Mouse (Mus musculus): ENCODE measurements around the gene Fbxl16.

Fbxl16 gene

DNA sequence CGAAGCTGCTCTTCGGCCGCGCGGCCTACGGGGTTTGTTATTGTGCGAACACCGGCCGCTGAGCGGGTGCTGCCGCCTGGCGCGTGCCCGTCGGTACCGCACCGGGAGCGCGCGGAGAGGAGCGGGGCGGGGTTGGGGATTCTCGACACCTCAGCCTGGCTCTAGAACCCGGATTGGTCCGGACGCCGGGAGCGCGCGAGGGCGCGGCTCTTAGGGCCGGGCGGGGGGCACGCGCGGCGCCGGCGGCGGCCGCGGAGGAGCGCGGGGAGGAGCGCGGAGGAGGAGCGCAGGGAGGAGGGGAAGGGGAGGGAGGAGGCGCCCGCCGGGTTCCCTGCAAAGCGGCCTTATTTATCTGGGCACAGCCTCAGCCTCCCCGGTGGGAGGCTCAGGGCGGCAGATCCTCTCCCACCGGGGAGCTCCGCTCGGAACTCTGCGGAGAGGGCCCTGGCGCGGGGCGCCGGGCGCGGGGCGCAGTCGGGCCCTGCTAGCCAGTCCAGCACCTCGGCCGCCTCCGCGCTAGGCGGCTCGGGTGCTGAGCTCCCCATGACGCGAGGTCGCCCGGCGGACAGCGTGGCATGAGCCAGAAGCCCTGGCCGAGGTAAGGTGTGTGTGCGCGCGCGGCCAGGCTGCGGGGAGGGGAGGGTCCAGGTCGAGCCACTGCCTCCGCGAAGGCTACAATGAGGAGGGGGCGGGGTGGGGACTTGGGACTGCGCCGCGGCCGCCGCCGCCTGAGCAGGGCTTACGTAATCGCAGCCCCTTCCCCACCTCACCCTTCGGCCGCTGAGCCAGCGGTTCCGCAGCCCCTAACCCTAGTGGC, at the start of gene Fbxl16:
Gene Fbxl16, plus strand, starts transcription at position 297 of the 817 bp plus-strand sequence.
- DNase-seq (ENCODE audit: extremely low read depth, insufficient read length, low spot score) = no peak

- no peak for DNase-seq (ENCODE audit: extremely low read depth, insufficient read length, low spot score)
Observed at GRCm38 (mm10) chr17:25760148-25760547, 48.7 kb upstream of the Fbxl16 start.

DNA sequence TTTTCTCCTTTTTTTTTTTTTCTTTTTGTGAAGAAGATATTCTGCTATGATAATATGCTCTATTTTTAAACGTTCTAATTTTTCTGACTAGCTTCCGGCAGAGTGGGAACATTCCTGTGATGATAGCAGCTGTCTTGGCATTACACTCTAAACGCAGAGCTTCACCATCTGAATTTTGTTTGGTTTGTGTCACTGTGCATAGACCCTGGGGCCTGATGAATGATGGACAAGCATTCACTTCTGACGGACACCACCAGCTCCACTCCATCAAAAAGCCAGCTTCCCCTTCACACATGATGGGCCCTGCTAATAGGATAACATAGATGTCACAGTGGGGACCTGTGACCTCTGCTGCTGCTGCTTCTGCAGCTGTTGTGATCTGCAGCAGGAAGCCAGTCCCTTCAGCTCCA, 47.3 kb upstream of the Fbxl16 start:
- DNase-seq (ENCODE audit: extremely low read depth, insufficient read length, low spot score) = no peak

DNA sequence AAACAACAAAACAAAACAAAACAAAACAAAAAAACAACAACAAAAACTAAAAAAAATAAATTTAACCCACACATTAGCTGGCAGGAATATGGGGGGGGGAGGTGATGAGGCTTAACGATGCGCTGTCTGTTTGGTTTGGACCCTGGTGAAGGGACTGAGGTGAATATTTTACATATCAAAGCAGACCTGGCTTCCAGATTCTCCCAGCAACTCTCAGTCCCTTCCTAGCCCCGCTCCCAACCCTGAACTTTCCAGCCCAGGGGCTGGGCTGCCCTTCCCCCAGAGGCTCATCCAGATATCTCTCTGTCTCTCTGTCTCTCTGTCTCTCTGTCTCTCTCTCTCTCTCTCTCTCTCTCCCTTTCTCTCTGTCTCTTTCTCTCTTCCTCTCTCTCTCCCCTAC, 46.3 kb upstream of the Fbxl16 start:
- DNase-seq (ENCODE audit: extremely low read depth, insufficient read length, low spot score) = no peak

DNA sequence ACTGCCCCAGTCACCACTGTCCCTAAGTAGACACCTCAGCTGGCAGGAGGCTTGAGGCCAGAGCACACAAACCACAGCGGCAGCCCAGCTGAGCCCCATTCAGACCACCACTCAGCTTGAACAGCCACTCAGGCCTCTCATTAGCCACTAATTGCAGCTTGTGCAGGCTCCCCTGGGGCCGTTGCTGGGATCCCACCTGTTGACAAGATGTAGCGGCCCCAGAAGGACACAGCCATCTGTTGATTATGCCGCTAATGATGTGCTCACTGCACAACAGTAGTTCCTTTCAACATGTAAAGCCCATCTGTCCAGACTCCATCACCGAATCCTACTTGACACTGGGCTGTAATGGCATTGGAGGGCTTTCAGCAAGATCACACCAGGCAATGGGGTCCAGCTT, 43.0 kb upstream of the Fbxl16 start:
- no peak for DNase-seq (ENCODE audit: extremely low read depth, insufficient read length, low spot score)

DNA sequence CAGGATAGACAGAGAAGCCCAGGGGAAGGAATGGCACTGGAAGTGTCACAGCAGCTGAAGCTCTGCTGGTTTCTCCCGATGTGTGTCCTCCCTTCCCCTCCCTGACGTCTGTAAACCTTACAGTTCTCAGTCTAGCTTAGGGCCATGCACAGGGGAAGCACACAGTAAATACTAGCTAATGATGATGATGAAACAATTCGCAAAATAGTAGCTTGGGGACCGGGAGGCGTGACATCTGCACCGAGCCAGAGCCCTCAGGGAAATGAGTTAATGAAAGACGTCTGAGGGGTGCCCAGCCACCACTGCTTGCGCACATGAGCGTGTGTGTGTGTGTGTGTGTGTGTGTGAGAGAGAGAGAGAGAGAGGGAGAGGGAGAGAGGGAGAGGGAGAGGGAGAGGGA, 39.6 kb upstream of the Fbxl16 start:
- DNase-seq (ENCODE audit: extremely low read depth, insufficient read length, low spot score) = no peak

GRCm38 (mm10) chr17:25773549-25774120, 35.2 kb upstream of the Fbxl16 start, which contains the start of gene Narfl:
Gene Narfl (plus strand): TSS chr17:25773776.
- peak; percentile 90 for DNase-seq (ENCODE audit: extremely low read depth, insufficient read length, low spot score)

DNA sequence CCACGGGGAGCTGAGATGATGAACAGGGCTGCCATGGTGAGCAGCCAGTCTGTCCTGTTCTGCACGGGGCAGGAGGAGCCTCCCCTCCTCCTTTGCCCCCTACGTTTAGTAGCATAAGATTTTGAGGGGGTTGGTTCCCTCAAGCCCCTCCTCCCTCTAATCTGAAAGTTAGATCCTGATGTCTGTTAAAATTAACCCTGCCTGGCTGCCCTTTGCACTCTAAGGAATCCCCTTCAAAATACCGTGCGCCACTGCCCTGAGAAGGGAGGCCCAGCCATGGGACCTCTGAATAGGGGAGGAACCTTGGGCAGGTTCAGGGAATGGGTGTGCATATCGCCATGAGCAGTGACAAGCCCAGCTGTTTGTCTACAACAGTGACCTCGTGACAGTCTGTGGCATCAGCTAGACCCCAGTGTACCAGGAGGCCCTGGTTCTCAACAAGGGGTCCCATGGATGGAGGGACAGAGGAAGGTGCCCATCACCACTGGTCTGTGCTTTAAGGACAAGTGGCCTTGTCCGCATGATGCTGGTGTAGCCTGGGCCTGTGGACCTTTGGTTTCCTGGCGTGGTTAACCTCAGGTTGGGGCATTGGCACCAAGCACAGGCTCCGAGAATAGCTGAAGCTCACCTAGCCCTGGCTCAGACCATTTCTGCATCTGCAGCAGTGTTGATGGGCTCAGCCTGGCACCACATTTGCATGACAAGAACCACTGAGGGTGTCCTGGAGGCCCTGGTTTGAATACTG, 33.4 kb upstream of the Fbxl16 start:
- DNase-seq (ENCODE audit: extremely low read depth, insufficient read length, low spot score) = no peak

DNA sequence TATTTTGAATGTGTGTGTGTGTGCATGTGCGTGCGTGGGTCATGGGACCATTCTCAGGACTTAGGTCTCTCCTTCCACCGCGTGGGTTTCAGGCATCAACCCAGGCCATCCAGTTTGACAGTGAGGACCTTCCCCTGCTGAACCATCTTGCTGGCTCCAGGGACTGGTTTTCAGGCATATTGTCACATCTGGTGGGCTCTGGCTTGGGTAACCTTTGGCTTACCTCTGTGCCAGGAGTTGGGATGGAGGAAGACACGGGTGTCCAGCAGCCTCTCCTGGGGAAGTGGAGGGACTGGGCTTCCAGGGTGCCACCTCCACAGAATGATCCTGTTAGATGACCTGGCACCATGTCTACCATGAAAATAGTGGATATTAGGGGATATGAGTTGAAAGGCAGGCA, 30.9 kb upstream of the Fbxl16 start:
- no peak for DNase-seq (ENCODE audit: extremely low read depth, insufficient read length, low spot score)

GRCm38 (mm10) chr17:25781339-25781738, 27.5 kb upstream of the Fbxl16 start:
- no peak for DNase-seq (ENCODE audit: extremely low read depth, insufficient read length, low spot score)

- no peak for DNase-seq (ENCODE audit: extremely low read depth, insufficient read length, low spot score)
Observed at GRCm38 (mm10) chr17:25783086-25783485, 25.8 kb upstream of the Fbxl16 start.

- DNase-seq (ENCODE audit: extremely low read depth, insufficient read length, low spot score) = no peak
Observed at GRCm38 (mm10) chr17:25783861-25784574, 24.9 kb upstream of the Fbxl16 start.

GRCm38 (mm10) chr17:25785281-25785745, 23.6 kb upstream of the Fbxl16 start, which contains the start of gene Haghl:
Gene Haghl (minus strand): TSS chr17:25785673.
- DNase-seq (ENCODE audit: extremely low read depth, insufficient read length, low spot score) = peak; percentile 92

DNA sequence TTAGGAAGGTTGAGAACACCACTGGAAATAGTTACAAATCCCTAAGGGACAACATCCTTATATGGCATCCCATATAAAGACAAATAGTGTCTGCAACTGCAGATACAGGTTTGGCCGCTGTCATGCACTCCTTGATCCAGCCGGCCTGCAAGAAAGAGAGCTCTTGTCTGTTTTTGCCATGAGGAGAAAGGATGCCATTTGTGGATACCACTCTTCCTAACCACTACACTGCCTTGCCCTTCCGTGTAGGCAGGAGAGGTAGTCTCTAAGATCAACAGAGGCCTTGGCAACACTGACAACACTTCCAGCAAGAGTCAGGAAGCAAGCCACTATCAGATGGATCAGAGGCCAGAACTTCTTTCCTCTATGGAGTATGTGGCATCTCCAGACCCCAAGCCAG, 22.6 kb upstream of the Fbxl16 start, which contains the start of gene Ccdc78:
Gene Ccdc78, plus strand, starts transcription at position 301 of the 400 bp plus-strand sequence.
- no peak for DNase-seq (ENCODE audit: extremely low read depth, insufficient read length, low spot score)

- no peak for DNase-seq (ENCODE audit: extremely low read depth, insufficient read length, low spot score)
Observed at GRCm38 (mm10) chr17:25786781-25787504, 21.9 kb upstream of the Fbxl16 start.

GRCm38 (mm10) chr17:25791320-25791842, 17.5 kb upstream of the Fbxl16 start:
- no peak for DNase-seq (ENCODE audit: extremely low read depth, insufficient read length, low spot score)

DNA sequence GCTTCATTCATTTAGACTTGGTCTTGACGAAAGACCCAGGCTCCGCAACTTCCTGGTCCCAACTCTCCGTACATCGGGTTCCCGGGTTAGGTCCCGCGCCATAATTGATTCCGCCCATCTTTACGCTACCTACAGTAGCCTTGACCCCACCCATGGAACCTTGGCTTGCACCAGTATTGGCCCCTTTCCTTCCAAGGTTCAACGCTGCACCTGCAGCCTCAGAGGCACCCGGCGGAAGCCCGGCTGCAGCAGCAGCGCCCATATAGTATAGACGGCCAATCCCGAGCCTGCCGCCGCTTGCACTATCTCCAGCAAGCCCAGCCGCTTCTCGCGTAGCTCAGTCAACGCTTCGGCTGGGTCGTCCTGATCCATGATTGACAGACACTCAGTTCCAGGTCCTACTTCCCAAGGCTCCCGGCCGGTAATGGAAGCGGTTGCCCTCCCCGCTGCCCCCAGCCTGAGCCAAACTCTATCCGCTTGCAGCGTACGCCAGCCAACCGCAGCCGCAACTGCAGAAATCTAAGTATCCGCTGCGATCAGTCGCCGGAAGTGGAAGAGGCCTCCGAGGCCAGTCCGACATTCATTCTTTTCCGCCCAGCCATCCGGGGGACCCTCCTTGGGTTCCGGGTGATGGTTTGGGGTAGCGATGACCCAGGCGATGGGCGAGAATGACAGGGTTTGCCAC, 16.9 kb upstream of the Fbxl16 start:
- peak; percentile 89 for DNase-seq (ENCODE audit: extremely low read depth, insufficient read length, low spot score)

DNA sequence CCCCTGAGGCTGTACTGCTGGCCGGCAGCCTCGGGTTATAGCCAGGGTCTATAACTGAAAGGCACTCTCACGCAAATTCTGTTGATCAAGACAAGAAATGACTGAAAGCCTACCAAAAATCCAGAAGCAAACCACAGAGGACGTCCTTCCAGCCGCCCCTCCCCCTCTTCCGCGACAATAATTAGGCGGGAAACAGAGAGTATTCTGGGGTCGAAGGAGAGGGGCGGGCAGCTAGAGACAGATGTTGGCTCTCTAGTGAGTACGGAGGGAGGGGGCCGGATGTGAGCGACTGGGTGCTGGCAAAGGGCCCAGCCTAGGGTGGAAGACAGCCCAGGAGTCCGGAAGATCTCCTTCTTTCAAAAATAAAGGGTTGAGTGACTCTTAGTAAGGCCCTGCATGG, 16.3 kb upstream of the Fbxl16 start, which contains the start of gene Fam173a:
Gene Fam173a, minus strand, starts transcription at position 287 of the 400 bp plus-strand sequence.
- peak; percentile 72 for DNase-seq (ENCODE audit: extremely low read depth, insufficient read length, low spot score)

GRCm38 (mm10) chr17:25794197-25794596, 14.7 kb upstream of the Fbxl16 start:
- DNase-seq (ENCODE audit: extremely low read depth, insufficient read length, low spot score) = no peak

Measured in 3134 (cell line).